Mouse (Mus musculus) lung, postnatal 0 days (tissue): ENCODE results near the gene Tctex1d4. TPM values are rescaled to one million over a fixed set of nuclear protein-coding genes. Genes with fewer than 3 reads are reported as not detected.
A peak's percentile ranks its signal among the peaks of the same experiment; 100 is the strongest.

Source experiments
- ATAC-seq: fragments of 200-750 bp; cut with Nextera tagmentation; 2 replicates; pipeline ENCODE4 v1.8.0; 2017; ENCODE audit warnings: moderate library complexity
- DNase-seq: peaks from one replicate; pipeline ENCODE4 v3.0.0-alpha.2; 2016; ENCODE audit warnings: low spot score
- H3K27ac ChIP-seq: fragments of 300-500 bp; sonication (generic); 2 replicates; pipeline ENCODE4 v1.5.1; 2014; ENCODE audit warnings: antibody characterized with exemption, mild to moderate bottlenecking, low read length, mixed read lengths
- H3K27me3 ChIP-seq: fragments of 300-500 bp; sonication (generic); replicated peaks from 2 replicates; pipeline ENCODE4 v1.6.1; 2014; ENCODE audit warnings: low read length, mixed read lengths; ENCODE audit not compliant: insufficient read depth
- H3K36me3 ChIP-seq: fragments of 300-500 bp; sonication (generic); 2 replicates; pipeline ENCODE4 v1.6.1; 2014; ENCODE audit warnings: low read length, mixed read lengths; ENCODE audit not compliant: insufficient read depth
- H3K4me1 ChIP-seq: fragments of 300-500 bp; sonication (generic); 2 replicates; pipeline ENCODE4 v1.6.1; 2014; ENCODE audit warnings: antibody characterized with exemption, low read depth, low read length, mixed read lengths; ENCODE audit not compliant: insufficient read depth
- H3K4me2 ChIP-seq: fragments of 300-500 bp; sonication (generic); replicated peaks from 2 replicates; pipeline ENCODE4 v1.6.1; 2014; ENCODE audit warnings: low read depth, mild to moderate bottlenecking, low read length, moderate library complexity, mixed read lengths
- H3K4me3 ChIP-seq: fragments of 300-500 bp; sonication (generic); 2 replicates; pipeline ENCODE4 v1.5.1; 2014; ENCODE audit warnings: low read depth, low read length
- H3K9ac ChIP-seq: fragments of 300-500 bp; sonication (generic); replicated peaks from 2 replicates; pipeline ENCODE4 v1.6.1; 2014; ENCODE audit warnings: low read depth, mild to moderate bottlenecking
- H3K9me3 ChIP-seq: fragments of 300-500 bp; sonication (generic); 2 replicates; pipeline ENCODE4 v1.6.1; 2016; ENCODE audit warnings: low read length, mixed read lengths
- CTCF ChIP-seq: IDR thresholded peaks from 2 replicates; pipeline ENCODE4 v1.5.1; 2016; ENCODE audit warnings: antibody characterized with exemption, mild to moderate bottlenecking
- EP300 ChIP-seq: IDR thresholded peaks from 2 replicates; pipeline ENCODE4 v1.6.1; 2016; ENCODE audit warnings: antibody characterized with exemption, mild to moderate bottlenecking, control low read depth
- WGBS: fragments of 180-500 bp; shearing (Covaris S2); extraction: QIAGEN DNeasy Blood & Tissue Kit; methylation state at CpG from one replicate; pipeline ENCODE4 v1.1.7; 2014; 5-methylcytosine and 5-hydroxymethylcytosine counted together
- polyA plus RNA-seq: library from polyadenylated mRNA; unstranded; fragments of >200 nt; fragmentation: Nextera tagmentation; extraction: Ambion mirVana; gene quantifications from 2 replicates; pipeline ENCODE4 v1.2.1, GENCODE M21; 2015

Tctex1d4 gene
- polyA plus RNA-seq, 1 experiment from 2014 or later: 26.1 TPM

GRCm38 (mm10) chr4:117123546-117124217 lies 2.9 kb upstream of the Tctex1d4 start:
- Histone ChIP-seq H3K4me3 (no peak overlapping the region), H3K4me1 (peaks cover 20% of the 10 kb centered on the region), H3K36me3 (no peaks in the 10 kb centered on the region), H3K9me3 (no peaks in the 10 kb centered on the region), H3K27me3 (no peaks in the 10 kb centered on the region), H3K4me2 (no peak overlapping the region), H3K9ac (no peak overlapping the region), H3K27ac (no peak overlapping the region)
- DNase-seq: no peak
- ATAC-seq: no peak
- WGBS: 61% methylated on average over 7 of the region's 9 CpGs
- TF ChIP-seq EP300 (no peak), CTCF (no peak)

DNA sequence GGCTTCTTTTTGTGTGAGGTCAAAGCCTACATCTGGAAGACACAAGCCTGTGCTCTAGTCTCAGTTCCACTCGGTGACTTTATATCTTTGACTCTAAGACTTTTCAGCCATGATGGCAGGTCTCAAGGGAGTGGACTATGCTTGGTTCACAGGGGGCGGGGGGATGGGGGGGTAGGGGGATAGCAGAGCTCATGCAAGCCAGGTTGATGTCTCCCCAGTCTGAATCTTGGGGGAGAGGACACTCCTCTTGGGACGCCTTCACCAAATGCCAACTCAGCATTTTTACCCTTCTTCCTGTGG lies 2.4 kb upstream of the Tctex1d4 start:
- H3K4me2 ChIP-seq: no peak overlapping the region
- ATAC-seq: no peak
- no peak for DNase-seq
- H3K4me3 ChIP-seq: no peak overlapping the region
- no peaks in the 10 kb centered on the region for H3K27me3 ChIP-seq
- no peaks in the 10 kb centered on the region for H3K9me3 ChIP-seq
- peaks cover 20% of the 10 kb centered on the region for H3K4me1 ChIP-seq
- no peaks in the 10 kb centered on the region for H3K36me3 ChIP-seq
- TF ChIP-seq CTCF: no peak
- no peak overlapping the region for H3K9ac ChIP-seq
- WGBS: 79% methylated on average over 3 of the region's 3 CpGs
- H3K27ac ChIP-seq: peak overlapping the region; percentile 88; the same call in 1 of the 2 replicates

- H3K27ac ChIP-seq: peak overlapping the region; percentile 88
- peaks cover 20% of the 10 kb centered on the region for H3K4me1 ChIP-seq
- no peaks in the 10 kb centered on the region for H3K27me3 ChIP-seq
- DNase-seq (peak; percentile 49), ATAC-seq (no peak)
- WGBS: 35% methylated on average over 14 of the region's 14 CpGs
- TF ChIP-seq CTCF: 0 out of 2 replicates have a peak, but pooled peaks have one; percentile 10
- no peak for TF ChIP-seq EP300
- H3K36me3 ChIP-seq: no peaks in the 10 kb centered on the region
- no peaks in the 10 kb centered on the region for H3K9me3 ChIP-seq
- H3K9ac ChIP-seq: peak overlapping the region; percentile 16; the same call in 1 of the 2 replicates
- H3K4me3 ChIP-seq: no peak overlapping the region
- H3K4me2 ChIP-seq: 0 out of 2 replicates have a peak overlapping the region, but pooled peaks have one; percentile 1
Measured at GRCm38 (mm10) chr4:117124518-117125347, 1.9 kb upstream of the Tctex1d4 start.

GRCm38 (mm10) chr4:117125348-117125909 lies 1.2 kb upstream of the Tctex1d4 start, which contains the start of gene Btbd19:
Gene Btbd19 (minus strand): TSS chr4:117125725.
- Histone ChIP-seq H3K4me3 (no peak within 1 kb of the TSS), H3K9ac (peak within 1 kb of the TSS; percentile 16; the same call in 1 of the 2 replicates), H3K4me2 (0 out of 2 replicates have a peak within 1 kb of the TSS, but pooled peaks have one; percentile 1), H3K36me3 (no peaks in the 10 kb centered on the region), H3K27ac (peak within 1 kb of the TSS; percentile 88), H3K27me3 (no peaks in the 10 kb centered on the region), H3K4me1 (peaks cover 20% of the 10 kb centered on the region), H3K9me3 (no peaks in the 10 kb centered on the region)
- peak; percentile 46 for ATAC-seq
- TF ChIP-seq CTCF: no peak
- TF ChIP-seq EP300: no peak
- peak; percentile 85 for DNase-seq
- 36% methylated on average over 8 of the region's 8 CpGs for WGBS

DNA sequence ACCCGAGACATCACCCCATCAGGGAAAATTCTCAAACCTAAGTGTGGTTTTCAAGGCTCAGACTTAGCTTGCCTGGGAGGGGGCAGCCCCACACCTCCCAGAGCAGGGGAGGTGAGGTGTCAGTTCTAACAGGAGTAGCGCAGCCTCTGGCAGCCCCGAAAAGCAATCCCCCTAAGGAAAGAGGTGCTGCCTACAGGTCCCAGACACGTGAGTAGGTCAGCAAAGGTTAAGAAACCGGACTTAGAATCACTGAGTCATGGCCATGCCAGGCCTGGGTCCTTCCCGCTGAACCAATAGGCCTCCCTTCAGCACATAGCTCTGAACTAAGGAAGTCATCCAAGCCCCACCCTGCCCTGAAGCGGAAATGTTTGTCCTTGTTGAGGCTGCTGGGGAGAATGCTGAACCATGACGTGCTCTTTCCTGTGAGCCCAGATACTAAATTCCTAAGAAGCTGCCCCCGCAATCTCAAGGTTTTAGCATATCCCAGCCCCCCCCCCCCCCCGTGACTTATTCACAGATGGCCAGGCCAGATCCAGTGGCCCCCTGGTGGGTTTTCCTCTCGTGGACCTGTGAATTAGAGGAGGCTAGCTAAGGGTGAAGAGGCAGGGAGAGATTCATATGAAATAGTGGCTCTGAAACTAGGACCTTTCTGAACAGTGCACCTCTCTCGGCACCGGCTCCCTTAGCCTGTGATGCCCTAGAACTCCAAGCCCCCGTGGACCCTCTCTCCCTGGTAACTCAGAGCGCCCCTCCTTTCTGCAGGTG lies 502 bp upstream of the Tctex1d4 start:
- H3K9me3 ChIP-seq: no peaks in the 10 kb centered on the region
- H3K4me3 ChIP-seq: no peak overlapping the region
- no peak overlapping the region for H3K4me2 ChIP-seq
- peak; percentile 95 for DNase-seq
- TF ChIP-seq EP300 (peak; percentile 80), CTCF (no peak)
- WGBS: 33% methylated on average over 15 of the region's 15 CpGs
- H3K27me3 ChIP-seq: no peaks in the 10 kb centered on the region
- peak overlapping the region; percentile 88 for H3K27ac ChIP-seq
- H3K9ac ChIP-seq: no peak overlapping the region
- peaks cover 20% of the 10 kb centered on the region for H3K4me1 ChIP-seq
- peak; percentile 89 for ATAC-seq
- H3K36me3 ChIP-seq: no peaks in the 10 kb centered on the region
